10 mouse cellular contexts compared by ENCODE assay signal in the genomic region with DNA sequence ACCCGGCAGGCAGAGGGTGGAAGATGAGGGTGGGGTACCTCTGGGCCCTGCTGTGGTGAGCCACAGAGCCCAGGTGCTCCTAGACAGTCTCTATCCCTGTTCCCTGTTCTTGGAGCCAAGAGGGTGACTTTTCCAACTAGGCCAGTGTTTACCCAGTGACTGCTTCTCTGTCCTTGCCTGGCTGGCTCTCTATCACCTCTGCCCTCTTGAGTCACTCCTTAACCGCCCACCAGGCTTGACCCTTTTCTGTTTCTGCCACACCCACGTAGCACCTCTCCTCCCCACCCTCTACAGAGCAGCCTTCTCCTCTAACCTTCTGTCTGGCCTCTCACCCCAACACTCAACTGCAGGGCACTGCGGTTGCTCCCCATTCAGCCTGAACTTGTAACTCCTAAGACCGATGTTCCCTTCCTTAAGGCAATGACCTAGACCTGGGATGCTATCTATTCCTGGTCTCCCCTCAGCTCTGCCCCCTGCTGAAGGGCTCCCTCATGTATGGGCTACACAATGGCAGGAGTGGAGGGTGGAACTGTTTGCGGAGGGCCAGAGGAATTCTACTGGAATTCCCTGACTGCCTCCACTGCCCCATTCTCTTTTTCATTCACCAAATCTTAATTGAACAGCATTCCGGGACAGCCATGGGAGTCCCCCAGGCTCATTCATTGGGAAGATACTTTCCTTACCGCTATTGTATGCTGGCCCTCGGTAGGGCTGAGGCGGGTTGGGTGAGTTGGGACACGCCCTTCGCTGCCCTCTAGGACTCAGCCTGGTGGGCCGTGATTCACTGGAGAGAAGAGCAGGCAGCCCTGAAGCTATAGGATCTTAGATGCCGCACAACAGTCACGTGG. TPM values are rescaled to one million over a fixed set of nuclear protein-coding genes. Genes with fewer than 3 reads are reported as not detected.
A peak's percentile ranks its signal among the peaks of the same experiment; 100 is the strongest.
DNase-seq lines count a peak whose midpoint lies in the region; ATAC-seq and TF ChIP-seq lines count a peak whose summit lies in the region.
"Had no signal": no experiment of that assay in that cellular context is flagged by ENCODE, and none has a peak within 500 bp of the region (broad histone marks: within the 10 kb centered on the region; RNA-seq: fewer than 3 reads in every experiment).

No protein-coding gene starts in this region.

- peak overlapping the region; percentile 86 for H3K9ac ChIP-seq in embryonic facial prominence, embryonic 15.5 days
- peak overlapping the region; percentile 90 for H3K9ac ChIP-seq in intestine, embryonic 15.5 days
- peak overlapping the region; percentile 70; the same call in 1 of the 2 replicates for H3K9ac ChIP-seq in neural tube, embryonic 13.5 days

- no peak for TF ChIP-seq CTCF in left cerebral cortex, adult 2 months (IDR thresholded peaks at IDR 0.05)

- no peaks in the 10 kb centered on the region for H3K27me3 ChIP-seq in embryonic facial prominence, embryonic 15.5 days
- no peaks in the 10 kb centered on the region for H3K27me3 ChIP-seq in intestine, embryonic 15.5 days (replicated peaks)
- no peaks in the 10 kb centered on the region; the same call in 1 of the 2 replicates for H3K27me3 ChIP-seq in neural tube, embryonic 13.5 days

- DNase-seq in left cerebral cortex, adult 2 months (ENCODE audit: extremely low spot score in 1 of 2, low spot score in 2 of 2) = no peak
- no peak for DNase-seq in left cerebral cortex, postnatal 36 days (ENCODE audit: low spot score in 2 of 2)
- DNase-seq in left cerebral cortex, postnatal 10 days (ENCODE audit: extremely low spot score in 1 of 2, low spot score in 2 of 2) = no peak
- no peak for DNase-seq in thymus, postnatal 10 days (ENCODE audit: low spot score in 2 of 2)
- DNase-seq in ovary, postnatal 36 days (ENCODE audit: low spot score) = no peak
- DNase-seq: spleen, adult 18-20 months had no signal

- intact Hi-C loops in left cerebral cortex, adult 2 months (cut with DNase I) = no loop called here
- intact Hi-C loops in left cerebral cortex, postnatal 36 days (cut with DNase I) = no loop called here
- intact Hi-C loops in left cerebral cortex, postnatal 10 days (cut with DNase I) = no loop called here

- WGBS in embryonic facial prominence, embryonic 15.5 days = 30% methylated on average over 15 of the region's 15 CpGs
- WGBS in intestine, embryonic 15.5 days = 37% methylated on average over 15 of the region's 15 CpGs
- 30% methylated on average over 15 of the region's 15 CpGs for WGBS in neural tube, embryonic 13.5 days

- no peaks in the 10 kb centered on the region for H3K9me3 ChIP-seq in embryonic facial prominence, embryonic 15.5 days (replicated peaks)
- no peaks in the 10 kb centered on the region for H3K9me3 ChIP-seq in intestine, embryonic 15.5 days
- H3K9me3 ChIP-seq in neural tube, embryonic 13.5 days = no peaks in the 10 kb centered on the region

- peaks cover 73% of the 10 kb centered on the region for H3K4me1 ChIP-seq in embryonic facial prominence, embryonic 15.5 days
- peaks cover 66% of the 10 kb centered on the region for H3K4me1 ChIP-seq in intestine, embryonic 15.5 days (replicated peaks)
- peaks cover 53% of the 10 kb centered on the region for H3K4me1 ChIP-seq in neural tube, embryonic 13.5 days (replicated peaks)

- H3K4me2 ChIP-seq in embryonic facial prominence, embryonic 15.5 days (replicated peaks) = peak overlapping the region; percentile 65
- H3K4me2 ChIP-seq in intestine, embryonic 15.5 days (replicated peaks) = peak overlapping the region; percentile 78
- H3K4me2 ChIP-seq in neural tube, embryonic 13.5 days = peak overlapping the region; percentile 93

- H3K27ac ChIP-seq in left cerebral cortex, adult 2 months = no peak overlapping the region
- peak overlapping the region; percentile 90 for H3K27ac ChIP-seq in embryonic facial prominence, embryonic 15.5 days (replicated peaks)
- H3K27ac ChIP-seq in intestine, embryonic 15.5 days = peak overlapping the region; percentile 66; the same call in 1 of the 2 replicates
- 0 out of 2 replicates have a peak overlapping the region, but pooled peaks have one; percentile 18 for H3K27ac ChIP-seq in neural tube, embryonic 13.5 days (replicated peaks)

- no peak for ATAC-seq in embryonic facial prominence, embryonic 15.5 days (ENCODE audit: insufficient number of reproducible peaks, low FRiP score, low TSS enrichment, low read depth)
- ATAC-seq in intestine, embryonic 15.5 days = 0 out of 2 replicates have a peak, but pooled peaks have one; percentile 3
- ATAC-seq in neural tube, embryonic 13.5 days (ENCODE audit: low read depth) = no peak

- peak overlapping the region; percentile 56; the same call in 1 of the 2 replicates for H3K4me3 ChIP-seq in left cerebral cortex, adult 2 months
- H3K4me3 ChIP-seq in embryonic facial prominence, embryonic 15.5 days (replicated peaks) = peak overlapping the region; percentile 87
- H3K4me3 ChIP-seq in intestine, embryonic 15.5 days (replicated peaks) = peak overlapping the region; percentile 73
- peak overlapping the region; percentile 57 for H3K4me3 ChIP-seq in neural tube, embryonic 13.5 days

- H3K36me3 ChIP-seq in embryonic facial prominence, embryonic 15.5 days = no peaks in the 10 kb centered on the region
- H3K36me3 ChIP-seq in intestine, embryonic 15.5 days = no peaks in the 10 kb centered on the region
- H3K36me3 ChIP-seq in neural tube, embryonic 13.5 days = no peaks in the 10 kb centered on the region

RNA-seq across cellular contexts. Expression of gene Hspg2, which starts 1.5 kb away (rescaled TPM):
- total RNA-seq in left cerebral cortex, adult 2 months (2021) = 1 to 10 TPM; 5.5 to 6.5 TPM
- total RNA-seq in left cerebral cortex, postnatal 36 days (2021) = 1 to 10 TPM; 5.7 to 7.7 TPM
- 48.5 and 49.1 TPM in 2 replicates for polyA plus RNA-seq in embryonic facial prominence, embryonic 15.5 days (2015; fragmentation: Nextera tagmentation; extraction: Ambion mirVana)
- 20.9 and 23.0 TPM in 2 replicates for polyA plus RNA-seq in intestine, embryonic 15.5 days (2015; fragmentation: Nextera tagmentation; extraction: Ambion mirVana)
- polyA plus RNA-seq in neural tube, embryonic 13.5 days (2015; fragmentation: Nextera tagmentation; extraction: Ambion mirVana) = 8.6 and 9.6 TPM in 2 replicates
- total RNA-seq in left cerebral cortex, postnatal 10 days (2021) = 10 to 100 TPM; 11.0 to 11.5 TPM

RNA-seq across cellular contexts. Expression of gene 1700013G24Rik, which starts 17.0 kb away (rescaled TPM):
- total RNA-seq in left cerebral cortex, adult 2 months (2021) = not detected
- total RNA-seq in left cerebral cortex, postnatal 36 days (2021) = not detected
- not detected in 2 replicates for polyA plus RNA-seq in embryonic facial prominence, embryonic 15.5 days (2015; fragmentation: Nextera tagmentation; extraction: Ambion mirVana)
- polyA plus RNA-seq in intestine, embryonic 15.5 days (2015; fragmentation: Nextera tagmentation; extraction: Ambion mirVana) = not detected in 2 replicates
- polyA plus RNA-seq in neural tube, embryonic 13.5 days (2015; fragmentation: Nextera tagmentation; extraction: Ambion mirVana) = not detected in 2 replicates
- not detected for total RNA-seq in left cerebral cortex, postnatal 10 days (2021)
- total RNA-seq: adrenal gland, adult 18-20 months had no signal

RNA-seq across cellular contexts. Expression of gene Cela3b, which starts 39.7 kb away (rescaled TPM):
- total RNA-seq in left cerebral cortex, adult 2 months (2021) = not detected
- not detected for total RNA-seq in left cerebral cortex, postnatal 36 days (2021)
- not detected in 2 replicates for polyA plus RNA-seq in embryonic facial prominence, embryonic 15.5 days (2015; fragmentation: Nextera tagmentation; extraction: Ambion mirVana)
- 74.8 and 281 TPM in 2 replicates for polyA plus RNA-seq in intestine, embryonic 15.5 days (2015; fragmentation: Nextera tagmentation; extraction: Ambion mirVana)
- polyA plus RNA-seq in neural tube, embryonic 13.5 days (2015; fragmentation: Nextera tagmentation; extraction: Ambion mirVana) = not detected in 2 replicates
- not detected for total RNA-seq in left cerebral cortex, postnatal 10 days (2021)
- total RNA-seq: adrenal gland, adult 18-20 months had no signal
